Mouse (Mus musculus) telencephalon, adult 2 months (tissue): ENCODE measurements around the gene Ankrd61.
A peak's percentile ranks its signal among the peaks of the same experiment; 100 is the strongest.

Experiments
- DNase-seq: peaks from one replicate; pipeline ENCODE4 v3.0.0-alpha.2; 2011; ENCODE audit warnings: low read depth, low spot score

The Ankrd61 gene

GRCm38 (mm10) chr5:143897635-143898330 is at the start of gene Ankrd61:
Gene Ankrd61 (minus strand): TSS chr5:143897685.
- DNase-seq: no peak

- peak; percentile 98 for DNase-seq
Observed at GRCm38 (mm10) chr5:143943231-143944125, 46.0 kb upstream of the Ankrd61 start.

DNA sequence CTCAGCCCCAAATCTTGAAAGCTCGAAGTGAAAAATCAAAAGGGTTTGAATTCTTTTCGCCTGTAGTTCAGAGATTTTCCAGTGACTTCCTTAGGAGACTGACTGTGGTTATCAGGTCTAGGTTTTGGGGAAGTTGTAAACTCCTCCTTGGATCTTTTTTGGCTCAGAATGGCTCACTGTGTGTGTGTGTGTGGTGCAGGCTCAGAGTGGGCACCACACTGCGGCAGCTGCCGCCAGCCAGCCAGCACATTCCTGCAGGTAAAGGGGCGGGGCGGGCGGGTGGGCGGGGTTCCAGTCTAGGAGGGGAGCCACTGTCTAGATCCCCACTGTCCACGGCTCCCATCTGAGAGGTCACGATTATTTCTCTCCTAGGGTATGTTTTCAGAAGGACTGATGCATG is 44.1 kb upstream of the Ankrd61 start:
- peak; percentile 31 for DNase-seq

GRCm38 (mm10) chr5:143936156-143936555 is 38.7 kb upstream of the Ankrd61 start:
- DNase-seq: no peak

DNA sequence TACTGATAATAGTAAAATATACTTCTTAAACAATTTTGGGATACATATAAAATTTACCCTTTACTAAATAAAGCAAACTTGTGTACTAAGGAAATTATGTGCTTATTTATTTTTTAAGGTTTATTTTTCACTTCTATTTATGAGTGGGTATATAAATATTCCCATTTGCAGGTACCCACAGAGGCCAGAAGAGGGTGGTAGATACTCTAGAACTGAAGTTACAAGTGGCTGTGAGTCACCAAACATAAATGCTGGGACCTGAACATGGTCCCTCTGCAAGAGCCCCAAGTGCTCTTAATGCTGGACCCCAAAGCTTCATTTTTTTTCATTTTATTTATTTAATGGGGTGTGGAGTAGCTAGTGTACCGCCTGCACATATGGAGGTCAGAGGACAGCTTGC is 36.4 kb upstream of the Ankrd61 start:
- DNase-seq: no peak

DNA sequence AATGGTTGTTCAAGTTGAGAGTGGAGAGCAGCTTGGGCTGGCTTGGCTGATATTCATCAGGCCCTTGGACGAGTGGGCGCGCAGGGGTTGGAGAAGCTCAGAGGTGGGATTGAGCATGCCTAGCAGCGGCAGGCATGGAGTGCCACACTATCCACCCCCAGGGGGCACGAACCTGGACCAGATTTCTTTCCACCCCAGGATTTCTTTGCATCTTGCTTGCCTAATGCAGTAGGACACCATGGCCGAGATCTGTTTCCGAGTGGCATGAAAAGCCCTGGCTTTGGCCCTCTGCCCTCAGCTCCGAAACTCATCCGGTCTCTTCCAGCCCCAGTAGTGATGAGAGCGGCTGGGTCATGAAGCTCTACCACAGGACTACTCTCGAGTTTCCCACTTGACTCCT is 35.9 kb upstream of the Ankrd61 start:
- no peak for DNase-seq

GRCm38 (mm10) chr5:143932831-143933230 is 35.3 kb upstream of the Ankrd61 start, which contains the start of gene Rsph10b:
Gene Rsph10b (plus strand): TSS chr5:143933035.
- DNase-seq: no peak

DNA sequence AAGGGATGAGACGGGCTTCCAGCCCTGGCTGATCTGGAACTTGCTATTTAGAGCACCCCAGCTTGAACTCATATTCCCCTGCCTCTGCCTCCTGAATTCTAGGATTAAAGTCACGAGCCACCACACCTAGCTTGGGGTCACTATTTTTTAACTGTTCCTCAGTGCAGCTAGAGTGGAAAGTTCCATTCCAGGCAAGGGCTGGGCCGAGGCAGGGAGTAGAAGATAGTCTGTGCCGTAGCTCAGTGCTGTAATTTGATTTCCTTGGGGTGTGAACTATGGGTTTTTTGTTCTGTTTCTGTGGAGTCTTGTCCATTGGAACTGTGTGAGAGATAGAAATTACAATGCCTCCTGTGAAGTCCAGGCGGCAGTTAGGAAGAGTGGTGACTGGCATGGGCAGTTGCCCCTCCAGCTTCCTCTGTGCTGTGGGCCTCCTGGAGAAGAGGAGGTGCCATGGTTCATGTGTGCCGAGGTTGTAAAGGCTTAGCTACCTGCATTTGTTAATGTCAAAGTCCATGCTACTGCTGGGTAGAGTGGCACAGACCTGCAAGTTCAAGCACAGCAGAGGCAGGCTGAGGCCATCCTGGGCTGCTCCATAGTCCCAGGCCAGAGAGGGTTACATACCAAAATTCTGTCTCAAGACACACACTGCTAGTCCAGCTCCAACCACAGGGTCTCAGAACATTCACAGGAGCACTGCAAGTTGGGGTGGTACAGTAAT is 34.5 kb upstream of the Ankrd61 start:
- DNase-seq: no peak

- DNase-seq: no peak
Observed at GRCm38 (mm10) chr5:143930656-143931055, 33.2 kb upstream of the Ankrd61 start.

GRCm38 (mm10) chr5:143929291-143929690 is 31.8 kb upstream of the Ankrd61 start:
- DNase-seq: no peak

GRCm38 (mm10) chr5:143927875-143928274 is 30.4 kb upstream of the Ankrd61 start, which contains the start of gene Gm42421:
Gene Gm42421 (plus strand): TSS chr5:143928175.
- no peak for DNase-seq

GRCm38 (mm10) chr5:143924781-143925452 is 27.4 kb upstream of the Ankrd61 start:
- DNase-seq: no peak

GRCm38 (mm10) chr5:143918120-143918519 is 20.6 kb upstream of the Ankrd61 start:
- no peak for DNase-seq

- no peak for DNase-seq
Observed at GRCm38 (mm10) chr5:143917418-143917817, 19.9 kb upstream of the Ankrd61 start.

DNA sequence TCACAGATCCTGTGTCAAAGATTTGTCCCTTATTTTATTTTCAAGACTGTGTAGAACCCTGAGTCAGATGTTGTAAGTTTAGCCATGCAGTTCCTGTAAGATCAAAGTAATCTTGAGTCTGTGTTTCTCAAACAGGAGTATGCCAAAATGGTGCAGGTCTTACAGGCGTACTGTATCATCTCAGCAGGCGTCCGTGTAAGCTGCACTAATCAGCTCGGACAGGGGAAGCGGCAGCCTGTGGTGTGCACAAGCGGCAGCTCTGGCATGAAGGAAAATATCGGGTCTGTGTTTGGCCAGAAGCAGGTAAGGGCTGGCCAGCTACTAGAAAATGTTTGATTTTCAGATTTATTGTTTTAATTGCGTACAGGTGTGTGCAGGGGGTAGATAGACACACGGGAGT is 18.7 kb upstream of the Ankrd61 start:
- DNase-seq: no peak

DNA sequence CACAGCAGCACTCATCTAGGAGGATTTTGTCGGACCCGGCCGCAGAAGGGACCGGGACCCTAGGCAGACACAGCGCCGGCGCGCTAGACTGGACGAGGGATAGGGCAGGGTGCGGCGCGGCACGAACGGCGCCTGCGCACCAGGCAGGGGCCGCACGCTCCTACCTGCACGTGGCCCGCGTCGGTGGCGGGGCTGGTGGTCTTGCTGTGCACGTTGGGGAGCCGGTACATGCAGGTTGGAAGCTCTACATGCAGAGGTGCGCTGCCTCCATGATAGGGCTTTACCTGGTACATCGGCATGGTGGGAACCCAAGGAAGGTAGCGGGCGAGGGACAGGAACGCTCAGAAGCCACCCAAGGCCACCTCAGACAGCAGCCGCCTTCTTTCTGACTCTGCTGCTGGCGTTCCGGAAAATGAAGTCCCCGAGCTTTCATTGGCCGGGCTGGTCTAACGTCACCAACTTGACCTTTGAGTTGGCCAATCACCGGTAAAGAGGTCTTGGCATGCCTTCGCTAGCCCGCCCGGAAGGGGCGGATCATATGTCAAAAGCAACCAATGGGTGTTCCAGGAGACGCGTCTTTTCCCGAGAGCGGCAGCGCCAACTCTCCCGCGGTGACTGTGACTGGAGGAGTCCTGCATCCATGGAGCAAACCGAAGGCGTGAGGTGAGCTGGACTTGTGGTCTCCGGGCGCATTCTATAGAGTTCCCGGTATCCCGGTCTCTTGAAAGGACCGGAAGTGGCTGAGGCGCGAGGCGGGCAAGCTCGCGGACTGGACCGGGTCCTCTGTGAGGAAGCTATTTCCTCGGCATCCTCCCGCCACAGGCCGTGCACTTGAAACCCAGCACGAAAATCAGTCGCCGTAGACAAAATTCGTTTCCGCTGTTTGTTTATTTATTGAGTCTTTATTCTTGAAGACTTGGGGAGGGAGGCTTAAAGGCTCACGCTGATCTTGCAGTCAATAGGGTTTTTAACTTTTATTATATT is 12.2 kb upstream of the Ankrd61 start, which contains the start of the genes Aimp2 and Pms2:
TSS of gene Aimp2 (minus strand) at position 431 of the 984 bp plus-strand sequence.
TSS of gene Pms2 (plus strand) at position 548 of the 984 bp plus-strand sequence.
- peak; percentile 99 for DNase-seq

DNA sequence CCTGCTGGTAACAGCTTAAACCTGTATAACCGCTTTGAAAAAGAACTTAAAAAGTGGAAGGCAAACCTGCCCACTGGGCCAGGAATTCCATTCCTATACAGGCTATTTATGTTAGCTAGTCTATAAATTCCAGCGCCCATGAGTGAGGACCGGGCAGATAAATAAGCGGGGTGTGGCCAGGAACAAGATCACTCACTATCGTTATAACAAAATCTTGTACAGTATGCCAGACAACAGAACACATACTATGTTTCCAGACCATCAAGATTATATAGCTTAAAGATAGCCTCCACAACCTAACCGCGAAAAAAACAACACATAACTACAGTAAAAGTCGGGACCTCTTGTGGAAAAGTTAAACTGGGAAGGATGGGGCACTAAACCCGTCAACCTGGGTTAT is 11.4 kb upstream of the Ankrd61 start:
- no peak for DNase-seq

GRCm38 (mm10) chr5:143906429-143906828 is 8.9 kb upstream of the Ankrd61 start:
- DNase-seq: no peak

GRCm38 (mm10) chr5:143903813-143904212 is 6.3 kb upstream of the Ankrd61 start:
- no peak for DNase-seq

- DNase-seq: no peak
Observed at GRCm38 (mm10) chr5:143902111-143902510, 4.6 kb upstream of the Ankrd61 start.
